Mouse (Mus musculus): ENCODE data around the gene Pak6.

DNA sequence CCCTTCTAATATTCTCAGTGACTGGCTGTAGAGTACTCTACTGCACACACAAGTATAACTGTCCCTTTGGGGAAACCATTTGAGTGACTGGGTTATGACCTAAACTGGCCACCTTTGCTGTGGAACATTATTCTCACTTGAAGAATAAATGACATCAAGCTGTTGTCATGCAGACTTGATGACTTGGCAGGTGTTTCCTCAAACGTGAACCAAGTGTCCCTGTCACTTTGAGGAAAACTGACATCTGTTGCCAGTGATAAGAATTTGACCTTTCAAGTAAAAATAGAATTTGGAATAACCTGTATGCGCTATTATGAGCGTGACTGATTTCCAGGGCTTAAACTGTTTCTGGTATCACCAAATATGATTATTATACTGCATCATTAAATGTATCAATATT lies 77.2 kb downstream of the Pak6 start:
- TF ChIP-seq POLR2A (IDR thresholded peaks at IDR 0.05; ENCODE audit: borderline replicate concordance, extremely low read depth, low read depth, low read length) (no peak), CTCF (IDR thresholded peaks at IDR 0.05; ENCODE audit: insufficient read depth, low read length) (no peak)
